Mouse (Mus musculus): ENCODE measurements around the gene Ptprn2. TPM values are rescaled to one million over a fixed set of nuclear protein-coding genes. Genes with fewer than 3 reads are reported as not detected.

The Ptprn2 gene
- total RNA-seq, 2 experiments from 2014 or later: 14.8 to 17.6 TPM

- DNase-seq: no peak
These were observed 655.4 kb downstream of the Ptprn2 start for GRCm38 (mm10) chr12:117140901-117141300.

GRCm38 (mm10) chr12:117141394-117141793 lies 655.9 kb downstream of the Ptprn2 start:
- no peak for DNase-seq

- DNase-seq: no peak
These were observed 663.7 kb downstream of the Ptprn2 start for GRCm38 (mm10) chr12:117149176-117149575.

- DNase-seq: no peak
These were observed 665.3 kb downstream of the Ptprn2 start for GRCm38 (mm10) chr12:117150611-117151395.

GRCm38 (mm10) chr12:117151611-117152010 lies 666.1 kb downstream of the Ptprn2 start:
- no peak for DNase-seq

- DNase-seq: no peak
These were observed 667.0 kb downstream of the Ptprn2 start for GRCm38 (mm10) chr12:117152366-117153165.

- DNase-seq: no peak
These were observed 667.6 kb downstream of the Ptprn2 start for GRCm38 (mm10) chr12:117153166-117153480.

- peak; percentile 80 to 87 for DNase-seq
These were observed 668.3 kb downstream of the Ptprn2 start for GRCm38 (mm10) chr12:117153671-117154355.

- no peak for DNase-seq
These were observed 669.1 kb downstream of the Ptprn2 start for GRCm38 (mm10) chr12:117154356-117155243.

GRCm38 (mm10) chr12:117155307-117156220 lies 670.0 kb downstream of the Ptprn2 start:
- no peak for DNase-seq

GRCm38 (mm10) chr12:117156256-117156655 lies 670.7 kb downstream of the Ptprn2 start:
- DNase-seq: no peak

GRCm38 (mm10) chr12:117156786-117157185 lies 671.3 kb downstream of the Ptprn2 start:
- DNase-seq: no peak

GRCm38 (mm10) chr12:117157249-117157648 lies 671.7 kb downstream of the Ptprn2 start:
- DNase-seq: no peak

GRCm38 (mm10) chr12:117157660-117158386 lies 672.3 kb downstream of the Ptprn2 start:
- no peak for DNase-seq

- DNase-seq: no peak
These were observed 673.6 kb downstream of the Ptprn2 start for GRCm38 (mm10) chr12:117158950-117159668.

GRCm38 (mm10) chr12:117159669-117160210 lies 674.2 kb downstream of the Ptprn2 start:
- no peak for DNase-seq

- DNase-seq: no peak
These were observed 674.8 kb downstream of the Ptprn2 start for GRCm38 (mm10) chr12:117160211-117160891.

GRCm38 (mm10) chr12:117162180-117162579 lies 676.7 kb downstream of the Ptprn2 start:
- no peak for DNase-seq
